Mouse (Mus musculus) MEL (cell line): Measurements from ENCODE around the gene Ccdc61. TPM values are rescaled to one million over a fixed set of nuclear protein-coding genes. Genes with fewer than 3 reads are reported as not detected.

Experiments
- DNase-seq: peaks from one replicate; pipeline ENCODE4 v3.0.0; 2011; ENCODE audit warnings: low read depth, low spot score
- H3K27ac ChIP-seq: 2 replicates; pipeline ENCODE4 v1.5.1; 2012; ENCODE audit warnings: low read depth, mild to moderate bottlenecking, control low read depth, low read length, moderate library complexity; ENCODE audit not compliant: control insufficient read depth
- H3K27me3 ChIP-seq, 2 experiments: fragments of 150-350 bp in 1 of 2; sonication (generic) in 1 of 2; 2 replicates each; pipeline ENCODE4 v1.6.1; 2012; ENCODE audit warnings: low read length in 2 of 2, mild to moderate bottlenecking in 2 of 2, improper control_type of control experiment in 1 of 2, moderate library complexity in 1 of 2; ENCODE audit not compliant: insufficient read depth in 2 of 2, control insufficient read depth in 1 of 2
- H3K36me3 ChIP-seq, 2 experiments: 2 replicates each; pipeline ENCODE4 v1.6.1; 2012 to 2014; ENCODE audit warnings: low read length in 2 of 2, improper control_type of control experiment in 1 of 2, inconsistent platforms in 1 of 2, mild to moderate bottlenecking in 1 of 2; ENCODE audit not compliant: insufficient read depth in 2 of 2, control insufficient read depth in 1 of 2
- H3K4me1 ChIP-seq, 2 experiments: fragments of 150-350 bp in 1 of 2; sonication (generic) in 1 of 2; 2 replicates each; pipeline ENCODE4 v1.6.1; 2012; ENCODE audit warnings: low read length in 2 of 2, improper control_type of control experiment in 1 of 2, mild to moderate bottlenecking in 1 of 2; ENCODE audit not compliant: insufficient read depth in 2 of 2, control insufficient read depth in 1 of 2
- H3K4me3 ChIP-seq, 2 experiments: fragments of 150-350 bp in 1 of 2; sonication (generic) in 1 of 2; 2 replicates each; pipeline ENCODE4 v1.5.1; 2012; ENCODE audit warnings: low read depth in 2 of 2, low read length in 2 of 2, mild to moderate bottlenecking in 2 of 2, moderate library complexity in 2 of 2, control low read depth in 1 of 2, improper control_type of control experiment in 1 of 2; ENCODE audit not compliant: control insufficient read depth in 1 of 2, insufficient read depth in 1 of 2
- H3K79me2 ChIP-seq: 2 replicates; pipeline ENCODE4 v1.6.1; 2012; ENCODE audit warnings: mild to moderate bottlenecking, low read length, moderate library complexity; ENCODE audit not compliant: control insufficient read depth, poor library complexity, insufficient read depth
- H3K9ac ChIP-seq: 2 replicates; pipeline ENCODE4 v1.6.1; 2012; ENCODE audit warnings: low read depth, mild to moderate bottlenecking, control low read depth, low read length, moderate library complexity; ENCODE audit not compliant: control insufficient read depth, poor library complexity, severe bottlenecking
- H3K9me3 ChIP-seq: fragments of 150-350 bp; sonication (generic); replicated peaks from 2 replicates; pipeline ENCODE4 v1.6.1; 2012; ENCODE audit warnings: mild to moderate bottlenecking, low read length, improper control_type of control experiment, moderate library complexity; ENCODE audit not compliant: insufficient read depth
- BHLHE40 ChIP-seq: IDR thresholded peaks from 2 replicates; pipeline ENCODE4 v1.6.1; 2012; ENCODE audit warnings: low read depth, mild to moderate bottlenecking, inconsistent platforms, low read length, improper control_type of control experiment, borderline replicate concordance
- CHD1 ChIP-seq: IDR thresholded peaks from 2 replicates; pipeline ENCODE4 v1.6.1; 2012; ENCODE audit warnings: low read depth, mild to moderate bottlenecking, inconsistent platforms, low read length, improper control_type of control experiment
- CTCF ChIP-seq, 3 experiments: IDR thresholded peaks in 2 of 3; conservative IDR thresholded peaks in 1 of 3; 2 replicates each; pipeline ENCODE4 v1.5.1; 2011 to 2012; ENCODE audit warnings: low read length in 3 of 3, low read depth in 2 of 3, mild to moderate bottlenecking in 2 of 3, improper control_type of control experiment in 1 of 3, inconsistent platforms in 1 of 3, mixed read lengths in 1 of 3, moderate library complexity in 1 of 3; ENCODE audit not compliant: control insufficient read depth in 1 of 3, insufficient read depth in 1 of 3, poor library complexity in 1 of 3, severe bottlenecking in 1 of 3
- EP300 ChIP-seq, 2 experiments: IDR thresholded peaks; 2 replicates each; pipeline ENCODE4 v1.6.1; 2011; ENCODE audit warnings: improper control_type of control experiment in 2 of 2, low read length in 2 of 2, low read depth in 1 of 2, mild to moderate bottlenecking in 1 of 2
- GABPA ChIP-seq: IDR thresholded peaks from 2 replicates; pipeline ENCODE4 v1.6.1; 2012; ENCODE audit warnings: low read depth, mild to moderate bottlenecking, inconsistent platforms, low read length, improper control_type of control experiment, moderate library complexity
- MAFK ChIP-seq: IDR thresholded peaks from 2 replicates; pipeline ENCODE4 v1.6.1; 2011; ENCODE audit warnings: low read depth, mild to moderate bottlenecking, low read length, improper control_type of control experiment, borderline replicate concordance
- MAX ChIP-seq: IDR thresholded peaks from 2 replicates; pipeline ENCODE4 v1.6.1; 2011; ENCODE audit warnings: low read length, improper control_type of control experiment
- MAZ ChIP-seq: IDR thresholded peaks from 2 replicates; pipeline ENCODE4 v1.6.1; 2012; ENCODE audit warnings: low read depth, mild to moderate bottlenecking, inconsistent platforms, low read length, improper control_type of control experiment
- MYC ChIP-seq: IDR thresholded peaks from 2 replicates; pipeline ENCODE4 v1.6.1; 2011; ENCODE audit warnings: low read depth, mild to moderate bottlenecking, low read length, improper control_type of control experiment, moderate library complexity
- POLR2AphosphoS5 ChIP-seq: IDR thresholded peaks from 2 replicates; pipeline ENCODE4 v1.6.1; 2012; ENCODE audit warnings: low read depth, borderline replicate concordance, mild to moderate bottlenecking, inconsistent platforms, low read length, moderate library complexity, mixed read lengths
- RAD21 ChIP-seq: IDR thresholded peaks from 2 replicates; pipeline ENCODE4 v1.6.1; 2011; ENCODE audit warnings: mild to moderate bottlenecking, low read depth, low read length, improper control_type of control experiment
- RCOR1 ChIP-seq: IDR thresholded peaks from 2 replicates; pipeline ENCODE4 v1.6.1; 2012; ENCODE audit warnings: low read depth, mild to moderate bottlenecking, inconsistent platforms, low read length, improper control_type of control experiment
- SMC3 ChIP-seq: IDR thresholded peaks from 2 replicates; pipeline ENCODE4 v1.6.1; 2011; ENCODE audit warnings: low read depth, low read length, improper control_type of control experiment
- TBP ChIP-seq: IDR thresholded peaks from 2 replicates; pipeline ENCODE4 v1.8.0; 2011; ENCODE audit warnings: low read depth, low read length, improper control_type of control experiment
- USF1 ChIP-seq: IDR thresholded peaks from 2 replicates; pipeline ENCODE4 v1.6.1; 2014; ENCODE audit warnings: low read depth, mild to moderate bottlenecking, inconsistent platforms, low read length, improper control_type of control experiment, moderate library complexity
- ZMIZ1 ChIP-seq: IDR thresholded peaks from 2 replicates; pipeline ENCODE4 v1.6.1; 2012; ENCODE audit warnings: low read depth, mild to moderate bottlenecking, inconsistent platforms, low read length, improper control_type of control experiment, moderate library complexity
- polyA plus RNA-seq, 2 experiments: library from polyadenylated mRNA; stranded (reverse) in 1 of 2; unstranded in 1 of 2; fragments of >175 nt in 1 of 2; fragments of >200 nt in 1 of 2; gene quantifications; 2 replicates each; pipeline versions ENCODE4 v1.2.1 to v1.2.4; 2012; ENCODE audit warnings: low replicate concordance in 2 of 2, low read depth in 1 of 2; ENCODE audit not compliant: insufficient read length in 2 of 2, insufficient read depth in 1 of 2, missing spikeins in 1 of 2
- total RNA-seq: library from RNA; depleted of rRNA; stranded (reverse); fragments of 300-350 nt; gene quantifications from 2 replicates; pipeline ENCODE4 v1.2.3, GENCODE M21; 2012

Gene Ccdc61
- total and polyA plus RNA-seq, 3 experiments, result 19.7 to 69.8 TPM; not detected in 1

DNA sequence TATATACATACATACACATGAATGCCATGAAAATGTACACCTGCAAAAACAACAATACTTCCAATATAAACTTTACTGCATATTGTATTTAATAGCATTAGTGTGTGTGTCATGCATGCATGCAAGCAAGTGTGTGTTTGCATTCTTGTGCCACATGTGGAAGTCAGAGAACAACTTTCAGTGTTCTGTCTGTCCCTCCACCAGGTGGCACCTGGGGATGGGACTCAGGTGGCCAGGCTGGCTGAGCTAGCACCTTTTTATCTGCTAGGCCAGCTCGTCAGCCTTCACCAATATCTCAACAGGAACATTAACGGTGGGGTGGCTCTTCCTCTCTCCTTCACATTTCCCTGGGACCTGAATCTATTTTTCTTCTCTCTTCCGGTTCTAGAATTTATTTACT is 7.7 kb downstream of the Ccdc61 start:
- Histone ChIP-seq H3K36me3 (no peaks in the 10 kb centered on the region; a peak in 1 of 4 replicates), H3K27me3 (no peaks in the 10 kb centered on the region), H3K4me1 (no peaks in the 10 kb centered on the region), H3K27ac (no peak overlapping the region), H3K79me2 (no peaks in the 10 kb centered on the region; the same call in 1 of the 2 replicates), H3K4me3 (no peak overlapping the region), H3K9ac (no peak overlapping the region), H3K9me3 (no peaks in the 10 kb centered on the region)
- no peak for TF ChIP-seq ZMIZ1
- no peak for TF ChIP-seq TBP
- TF ChIP-seq CTCF (IDR thresholded peaks at IDR 0.05 in 2 of 3, conservative IDR thresholded peaks at IDR 0.05 in 1 of 3; ENCODE audit: control insufficient read depth in 1 of 3, insufficient read depth in 1 of 3, low read depth in 2 of 3, low read length in 3 of 3, poor library complexity in 1 of 3, severe bottlenecking in 1 of 3), result peak in 1 of 3 experiments; percentile 19; a peak in 2 of 6 replicates
- no peak for TF ChIP-seq MAX
- no peak for TF ChIP-seq BHLHE40
- no peak for TF ChIP-seq MYC
- TF ChIP-seq MAFK, result no peak
- no peak for TF ChIP-seq RCOR1
- TF ChIP-seq USF1, result no peak
- no peak for DNase-seq

DNA sequence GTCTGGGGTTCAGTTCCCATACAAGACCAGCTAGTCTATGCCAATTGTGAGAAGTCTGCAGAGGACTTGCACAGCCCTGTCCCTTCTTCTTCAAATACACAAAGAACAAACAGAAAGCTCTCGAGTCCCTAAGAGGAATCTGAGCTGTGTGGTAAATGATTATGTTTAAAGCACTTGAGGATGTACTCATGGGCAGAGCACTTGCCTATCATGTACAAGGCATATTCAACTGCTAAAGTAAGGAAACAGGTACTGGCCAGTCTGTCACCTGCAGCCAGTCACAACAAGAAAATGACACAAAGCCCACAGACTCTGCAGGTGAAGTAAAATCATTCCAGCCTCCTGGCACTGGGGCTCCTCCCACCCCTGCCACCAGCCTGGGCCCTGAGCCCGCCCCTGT is 9.7 kb downstream of the Ccdc61 start:
- DNase-seq, result no peak
- Histone ChIP-seq H3K36me3 (no peaks in the 10 kb centered on the region; a peak in 1 of 4 replicates), H3K27ac (no peak overlapping the region), H3K4me3 (no peak overlapping the region), H3K9me3 (no peaks in the 10 kb centered on the region), H3K4me1 (no peaks in the 10 kb centered on the region), H3K27me3 (no peaks in the 10 kb centered on the region), H3K79me2 (no peaks in the 10 kb centered on the region), H3K9ac (no peak overlapping the region)
- TF ChIP-seq POLR2AphosphoS5 (no peak), TBP (no peak), MAZ (no peak), EP300 (IDR thresholded peaks at IDR 0.05; ENCODE audit: low read depth in 1 of 2, low read length in 2 of 2) (no peak), CHD1 (no peak), GABPA (no peak)

DNA sequence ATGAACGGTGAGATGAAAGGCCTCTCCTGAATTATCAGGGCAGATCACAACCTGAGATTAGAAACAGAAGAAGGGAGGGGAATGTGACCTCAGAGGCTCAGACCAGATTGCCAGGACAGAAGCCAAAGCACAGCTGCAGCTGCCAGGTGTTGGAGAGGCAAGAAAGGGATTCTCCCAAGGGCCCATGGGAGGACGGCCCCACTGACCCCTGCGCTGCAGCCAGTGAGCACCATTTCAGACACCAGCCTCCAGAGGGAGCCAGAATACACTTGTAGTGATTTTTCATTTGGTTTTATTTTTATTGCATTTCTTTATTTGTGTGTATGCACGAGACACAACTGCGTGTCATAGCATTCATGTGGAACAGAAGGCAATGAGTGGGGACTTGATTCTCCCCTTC is 13.7 kb downstream of the Ccdc61 start:
- DNase-seq, result no peak
- Histone ChIP-seq H3K27me3 (no peaks in the 10 kb centered on the region), H3K27ac (no peak overlapping the region), H3K9me3 (no peaks in the 10 kb centered on the region), H3K36me3 (peaks cover 0 to 2% of the 10 kb centered on the region in 2 experiments; a peak in 1 of 4 replicates), H3K4me3 (no peak overlapping the region), H3K9ac (no peak overlapping the region), H3K79me2 (no peaks in the 10 kb centered on the region), H3K4me1 (peaks cover 0 to 3% of the 10 kb centered on the region in 2 experiments; a peak in 1 of 4 replicates)
- TF ChIP-seq RAD21 (peak; percentile 57), CTCF (IDR thresholded peaks at IDR 0.05 in 2 of 3, conservative IDR thresholded peaks at IDR 0.05 in 1 of 3; ENCODE audit: control insufficient read depth in 1 of 3, insufficient read depth in 1 of 3, low read depth in 2 of 3, low read length in 3 of 3, poor library complexity in 1 of 3, severe bottlenecking in 1 of 3) (peak; percentile 36 to 58 (median 44); a peak in 5 of 6 replicates), MAX (no peak), SMC3 (peak; percentile 47), USF1 (no peak)
